Mouse (Mus musculus): Measurements from ENCODE around the gene Ercc8.
A peak's percentile ranks its signal among the peaks of the same experiment; 100 is the strongest.

The Ercc8 gene

GRCm38 (mm10) chr13:108158465-108159240 lies at the start of gene Ercc8, which contains the start of gene Ndufaf2:
TSS of gene Ercc8 (plus strand) at chr13:108158731.
TSS of gene Ndufaf2 (minus strand) at chr13:108158623.
- DNase-seq (ENCODE audit: extremely low read depth, insufficient read length, low spot score) = peak; percentile 93

- no peak for DNase-seq (ENCODE audit: extremely low read depth, insufficient read length, low spot score)
Measured at GRCm38 (mm10) chr13:108110929-108111328, 47.6 kb upstream of the Ercc8 start.

- DNase-seq (ENCODE audit: extremely low read depth, insufficient read length, low spot score) = no peak
Measured at GRCm38 (mm10) chr13:108113536-108113935, 45.0 kb upstream of the Ercc8 start.

- DNase-seq (ENCODE audit: extremely low read depth, insufficient read length, low spot score) = no peak
Measured at GRCm38 (mm10) chr13:108114257-108114656, 44.3 kb upstream of the Ercc8 start.

- DNase-seq (ENCODE audit: extremely low read depth, insufficient read length, low spot score) = no peak
Measured at GRCm38 (mm10) chr13:108117654-108118053, 40.9 kb upstream of the Ercc8 start.

GRCm38 (mm10) chr13:108118188-108118587 lies 40.3 kb upstream of the Ercc8 start:
- no peak for DNase-seq (ENCODE audit: extremely low read depth, insufficient read length, low spot score)

- no peak for DNase-seq (ENCODE audit: extremely low read depth, insufficient read length, low spot score)
Measured at GRCm38 (mm10) chr13:108119411-108120310, 38.9 kb upstream of the Ercc8 start.

- no peak for DNase-seq (ENCODE audit: extremely low read depth, insufficient read length, low spot score)
Measured at GRCm38 (mm10) chr13:108123109-108123723, 35.3 kb upstream of the Ercc8 start.

- DNase-seq (ENCODE audit: extremely low read depth, insufficient read length, low spot score) = no peak
Measured at GRCm38 (mm10) chr13:108124096-108124495, 34.4 kb upstream of the Ercc8 start.

GRCm38 (mm10) chr13:108126246-108126645 lies 32.3 kb upstream of the Ercc8 start:
- DNase-seq (ENCODE audit: extremely low read depth, insufficient read length, low spot score) = no peak

GRCm38 (mm10) chr13:108127130-108127529 lies 31.4 kb upstream of the Ercc8 start:
- no peak for DNase-seq (ENCODE audit: extremely low read depth, insufficient read length, low spot score)

GRCm38 (mm10) chr13:108127883-108128282 lies 30.6 kb upstream of the Ercc8 start:
- DNase-seq (ENCODE audit: extremely low read depth, insufficient read length, low spot score) = no peak

GRCm38 (mm10) chr13:108129070-108129469 lies 29.5 kb upstream of the Ercc8 start:
- no peak for DNase-seq (ENCODE audit: extremely low read depth, insufficient read length, low spot score)

- DNase-seq (ENCODE audit: extremely low read depth, insufficient read length, low spot score) = no peak
Measured at GRCm38 (mm10) chr13:108130737-108131136, 27.8 kb upstream of the Ercc8 start.

GRCm38 (mm10) chr13:108132031-108132819 lies 26.3 kb upstream of the Ercc8 start:
- no peak for DNase-seq (ENCODE audit: extremely low read depth, insufficient read length, low spot score)

- DNase-seq (ENCODE audit: extremely low read depth, insufficient read length, low spot score) = no peak
Measured at GRCm38 (mm10) chr13:108135617-108136016, 22.9 kb upstream of the Ercc8 start.

- no peak for DNase-seq (ENCODE audit: extremely low read depth, insufficient read length, low spot score)
Measured at GRCm38 (mm10) chr13:108138403-108138977, 20.0 kb upstream of the Ercc8 start.

GRCm38 (mm10) chr13:108144086-108144485 lies 14.4 kb upstream of the Ercc8 start:
- no peak for DNase-seq (ENCODE audit: extremely low read depth, insufficient read length, low spot score)

GRCm38 (mm10) chr13:108151782-108152181 lies 6.7 kb upstream of the Ercc8 start:
- DNase-seq (ENCODE audit: extremely low read depth, insufficient read length, low spot score) = no peak
